Mouse (Mus musculus): ENCODE results near the gene Cdc42se1. TPM values are rescaled to one million over a fixed set of nuclear protein-coding genes. Genes with fewer than 3 reads are reported as not detected.
A peak's percentile ranks its signal among the peaks of the same experiment; 100 is the strongest.

Cdc42se1 gene
- polyA plus RNA-seq, 1 experiment: 63.5 TPM

DNA sequence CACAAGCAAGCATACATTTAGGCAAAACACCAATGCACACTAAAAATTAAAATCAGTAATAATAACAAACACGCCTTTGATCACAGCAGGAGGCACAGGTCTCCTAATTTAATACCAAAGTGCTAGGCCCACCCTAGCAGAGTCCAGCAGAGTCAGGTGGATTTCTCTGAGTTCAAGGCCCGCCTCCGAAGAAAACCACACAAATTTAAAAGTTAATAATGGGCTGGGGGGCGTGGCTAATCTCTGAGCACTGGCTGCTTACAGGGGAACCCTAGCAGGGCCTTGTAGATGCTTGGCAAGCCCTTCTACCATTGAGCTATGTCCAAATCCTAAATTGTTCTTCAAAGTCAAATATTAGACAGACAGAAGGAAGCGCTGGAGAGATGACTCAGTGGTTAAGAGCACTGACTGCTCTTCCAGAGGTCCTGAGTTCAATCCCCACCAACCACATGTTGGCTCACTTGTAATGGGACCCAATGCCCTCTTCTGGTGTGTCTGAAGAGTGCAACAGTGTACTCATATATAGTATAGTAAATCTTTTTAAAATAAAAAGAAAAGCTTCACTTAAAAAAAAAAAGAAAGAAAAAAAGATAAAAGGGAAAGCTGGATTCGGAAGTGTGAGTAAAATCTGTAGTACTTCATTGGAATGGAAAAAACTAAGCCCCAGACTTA is 9.9 kb upstream of the Cdc42se1 start:
- DNase-seq (ENCODE audit: extremely low spot score in 1 of 2, low spot score in 1 of 2): no peak

GRCm38 (mm10) chr3:95223041-95223440 is 5.5 kb upstream of the Cdc42se1 start:
- DNase-seq (ENCODE audit: extremely low spot score in 1 of 2, low spot score in 1 of 2): no peak

DNA sequence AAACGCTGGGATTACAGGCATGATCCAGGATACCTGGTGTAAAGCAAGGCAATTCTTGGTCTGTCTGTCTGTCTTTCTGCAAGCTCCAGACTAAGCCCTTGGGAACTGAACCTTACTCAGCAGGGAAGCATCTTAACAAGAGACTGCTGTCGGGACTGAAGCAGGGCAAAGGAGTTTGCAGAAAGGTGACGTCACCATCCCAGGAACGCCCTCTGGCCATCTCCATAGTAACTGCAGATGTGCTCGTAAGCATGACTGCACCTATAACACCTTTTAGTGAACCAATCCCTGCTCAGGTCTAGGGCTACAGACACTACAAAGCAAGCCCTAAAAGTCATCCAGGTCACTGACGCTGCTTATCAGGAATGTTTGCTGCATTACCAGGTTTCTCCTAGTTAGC is 4.2 kb upstream of the Cdc42se1 start:
- DNase-seq (ENCODE audit: extremely low spot score in 1 of 2, low spot score in 1 of 2): peak in 1 of 2 experiments; percentile 48

GRCm38 (mm10) chr3:95227214-95227613 is 1.3 kb upstream of the Cdc42se1 start:
- DNase-seq (ENCODE audit: extremely low spot score in 1 of 2, low spot score in 1 of 2): no peak

DNA sequence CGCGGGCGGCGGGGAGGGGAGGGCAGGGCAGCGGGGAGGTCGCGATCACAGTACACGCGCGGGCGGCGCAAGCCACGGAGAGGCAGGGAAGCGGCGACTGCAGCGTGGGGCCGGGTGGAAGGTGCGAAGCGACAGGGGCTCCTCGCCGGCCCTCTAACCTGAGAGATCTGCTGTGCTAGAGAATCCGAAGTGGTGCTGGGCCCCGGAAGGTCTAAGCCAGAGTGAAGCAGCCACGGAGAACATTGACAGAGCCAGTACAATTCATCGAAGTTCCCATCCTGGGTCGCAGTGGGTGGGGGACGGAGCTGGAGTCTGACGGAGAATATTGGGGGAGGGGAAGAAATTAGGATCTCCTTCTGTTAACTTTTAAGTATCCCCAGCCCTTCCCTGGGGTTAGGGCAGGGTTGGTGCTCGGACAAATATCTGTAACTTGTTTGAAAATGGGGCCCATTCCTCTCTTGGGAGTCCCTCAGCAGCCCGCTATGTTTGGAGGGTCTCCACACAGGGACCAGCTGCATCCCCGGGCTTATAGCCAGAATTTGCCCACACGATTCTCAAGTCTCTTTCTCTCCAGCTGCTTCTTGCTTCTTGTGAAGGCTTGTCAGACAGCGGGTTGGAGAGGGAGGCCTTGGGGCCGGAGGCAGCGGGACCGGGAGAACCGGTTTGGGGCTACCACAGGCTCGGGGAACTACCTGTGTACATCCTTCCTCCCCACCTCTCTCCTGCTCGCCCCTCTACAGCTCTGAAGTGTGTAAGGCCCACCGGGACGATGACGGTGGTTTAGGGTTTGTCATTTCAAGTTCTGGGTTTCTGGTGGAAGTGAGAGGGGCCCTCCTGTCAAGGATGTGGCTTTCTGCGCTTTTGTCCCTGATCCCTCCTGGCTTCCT is 605 bp downstream of the Cdc42se1 start:
- peak; percentile 63 to 82 for DNase-seq (ENCODE audit: extremely low spot score in 1 of 2, low spot score in 1 of 2)

- peak; percentile 35 to 49 for DNase-seq (ENCODE audit: extremely low spot score in 1 of 2, low spot score in 1 of 2)
Observed at GRCm38 (mm10) chr3:95229781-95230494, 1.4 kb downstream of the Cdc42se1 start.

DNA sequence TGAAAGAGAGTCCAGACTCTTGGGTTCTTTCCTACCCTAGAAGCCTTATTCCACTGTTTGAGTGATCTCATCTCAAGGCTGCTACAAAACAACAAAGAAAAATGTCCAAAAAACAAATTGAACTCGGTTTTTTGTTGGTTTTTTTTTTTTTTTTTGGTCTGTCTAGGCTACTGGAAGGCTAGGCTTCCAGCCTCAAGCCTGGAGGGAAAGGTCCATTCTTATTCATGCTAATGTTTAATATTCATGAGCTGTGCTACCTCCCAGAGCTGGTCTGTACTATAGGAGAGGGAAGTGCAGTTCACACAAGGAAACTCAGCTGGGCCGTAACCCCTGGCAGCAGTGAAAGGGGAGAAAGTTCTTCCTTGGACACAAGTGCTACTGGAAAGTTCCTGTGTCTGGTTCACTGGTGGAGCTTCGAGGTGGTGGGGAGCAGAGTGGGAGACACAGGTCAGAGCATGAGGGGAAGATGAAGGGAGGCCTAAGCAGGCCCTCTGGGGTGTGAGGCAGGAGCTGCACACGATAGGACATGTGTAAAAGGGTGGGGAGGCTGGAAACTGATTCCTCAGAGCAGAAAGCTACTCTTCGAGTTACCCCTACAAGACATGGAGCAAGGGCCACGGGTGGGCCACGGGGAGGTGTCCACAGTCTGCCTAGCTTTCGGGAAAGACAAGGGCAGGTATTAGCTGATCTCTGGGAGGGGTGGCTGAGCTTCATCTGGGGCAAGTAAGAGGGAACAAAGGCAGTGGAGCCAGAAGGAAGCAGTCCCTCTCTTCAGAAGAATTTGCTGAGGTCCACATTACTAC is 2.2 kb downstream of the Cdc42se1 start:
- DNase-seq (ENCODE audit: extremely low spot score in 1 of 2, low spot score in 1 of 2): no peak

GRCm38 (mm10) chr3:95231298-95232221 is 3.0 kb downstream of the Cdc42se1 start, which contains the start of gene Mllt11:
Gene Mllt11 (minus strand): TSS chr3:95232171.
- DNase-seq (ENCODE audit: extremely low spot score in 1 of 2, low spot score in 1 of 2): no peak

DNA sequence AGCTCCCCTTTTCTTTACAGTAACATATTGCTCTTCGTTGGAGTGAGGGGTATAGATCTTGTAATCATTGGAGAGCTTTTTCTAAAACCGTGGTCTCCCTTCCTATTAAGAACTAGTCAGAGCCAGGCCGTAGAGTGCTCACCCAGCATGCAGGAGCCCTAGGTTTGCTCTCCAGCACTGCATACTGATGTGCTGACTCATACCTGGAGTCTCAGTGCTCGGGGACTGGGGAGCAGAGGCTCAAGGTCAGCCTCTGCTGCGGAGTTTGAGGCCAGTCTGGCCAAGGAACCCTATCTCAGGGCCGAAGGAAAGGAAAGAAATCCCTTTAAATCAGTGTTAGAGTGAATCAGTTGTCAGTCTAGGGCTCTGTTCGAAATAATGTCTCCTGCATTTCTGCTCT is 4.2 kb downstream of the Cdc42se1 start:
- no peak for DNase-seq (ENCODE audit: extremely low spot score in 1 of 2, low spot score in 1 of 2)

DNA sequence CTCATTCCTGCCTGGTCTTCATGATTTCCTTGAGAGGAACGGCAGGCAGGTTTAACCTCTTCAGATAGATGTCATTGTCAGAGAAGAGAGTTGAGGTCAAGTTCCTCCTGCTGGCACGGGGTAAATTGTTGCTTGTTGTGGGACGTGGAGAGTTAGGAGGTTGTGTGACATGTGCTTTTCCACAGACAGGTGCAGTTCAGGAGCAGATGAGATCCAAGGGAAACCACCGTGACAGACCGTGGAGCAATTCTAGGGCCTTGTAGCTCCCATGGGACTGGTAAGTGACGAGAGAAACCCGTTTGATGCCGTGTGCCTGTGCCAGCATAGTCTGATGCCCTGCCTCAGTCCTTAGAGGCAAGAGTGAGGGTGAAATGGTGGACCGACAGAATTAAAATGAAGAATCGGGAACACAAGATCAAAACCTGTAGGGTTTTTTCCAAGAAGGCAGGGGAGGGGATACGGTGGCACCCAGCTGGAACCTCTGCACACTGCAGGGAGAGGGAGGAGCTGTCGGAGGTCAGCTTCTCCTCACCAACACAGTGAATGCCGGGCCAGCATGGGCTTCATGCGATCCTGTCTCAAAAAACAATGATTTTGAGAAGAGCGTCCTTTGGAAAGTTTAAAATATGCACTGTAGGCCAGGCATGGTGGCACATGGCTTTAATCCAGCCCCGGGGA is 4.9 kb downstream of the Cdc42se1 start:
- no peak for DNase-seq (ENCODE audit: extremely low spot score in 1 of 2, low spot score in 1 of 2)

DNA sequence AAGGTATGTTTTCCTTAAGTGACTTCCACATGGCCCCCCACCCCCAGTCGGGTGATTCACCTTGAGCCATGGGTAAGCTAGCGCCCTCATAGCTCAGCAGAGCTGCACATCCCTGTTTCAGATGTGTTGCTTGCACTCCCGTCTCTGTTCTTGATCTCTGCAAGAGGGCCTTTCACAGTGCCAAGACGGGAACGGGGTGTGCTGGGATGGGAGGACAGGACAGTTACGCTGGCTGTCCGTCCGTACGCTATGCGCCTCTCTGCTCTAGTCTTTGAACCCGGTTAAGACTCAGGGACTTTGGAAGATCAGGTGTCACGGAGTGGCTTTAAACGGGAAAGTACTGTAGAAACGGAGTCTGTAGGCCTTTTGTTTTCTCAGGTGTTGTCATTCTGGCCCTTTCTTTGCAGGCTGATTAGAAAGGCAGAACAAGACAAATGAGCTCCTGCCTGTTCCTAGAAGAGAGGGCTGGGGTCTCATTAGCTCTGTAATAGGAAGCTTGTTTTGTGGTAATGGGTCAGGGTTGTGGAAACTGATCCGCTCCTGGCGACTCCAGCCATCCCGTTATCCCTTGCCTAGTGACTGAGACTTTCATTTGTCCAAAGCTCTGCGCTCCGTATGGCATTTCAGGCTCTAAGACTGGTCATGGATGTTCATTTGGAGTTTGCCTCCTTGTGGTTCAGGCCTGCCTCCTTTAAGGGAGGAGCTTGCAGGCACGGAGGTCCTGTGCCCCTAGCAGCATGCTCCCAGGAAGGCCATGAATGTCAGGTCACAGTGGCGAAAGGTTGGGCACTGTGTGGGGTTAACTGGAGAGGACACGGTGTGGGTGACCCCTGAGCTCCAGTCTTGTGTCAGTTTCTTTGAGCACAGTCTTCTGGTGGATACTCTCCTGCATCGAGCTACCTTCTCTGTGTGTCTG is 7.1 kb downstream of the Cdc42se1 start:
- no peak for DNase-seq (ENCODE audit: extremely low spot score in 1 of 2, low spot score in 1 of 2)

GRCm38 (mm10) chr3:95237541-95238099 is 9.1 kb downstream of the Cdc42se1 start:
- no peak for DNase-seq (ENCODE audit: extremely low spot score in 1 of 2, low spot score in 1 of 2)

GRCm38 (mm10) chr3:95239022-95239421 is 10.5 kb downstream of the Cdc42se1 start:
- no peak for DNase-seq (ENCODE audit: extremely low spot score in 1 of 2, low spot score in 1 of 2)

- DNase-seq (ENCODE audit: extremely low spot score in 1 of 2, low spot score in 1 of 2): no peak
Observed at GRCm38 (mm10) chr3:95239971-95240370, 11.4 kb downstream of the Cdc42se1 start.

- no peak for DNase-seq (ENCODE audit: extremely low spot score in 1 of 2, low spot score in 1 of 2)
Observed at GRCm38 (mm10) chr3:95240900-95241299, 12.4 kb downstream of the Cdc42se1 start.

DNA sequence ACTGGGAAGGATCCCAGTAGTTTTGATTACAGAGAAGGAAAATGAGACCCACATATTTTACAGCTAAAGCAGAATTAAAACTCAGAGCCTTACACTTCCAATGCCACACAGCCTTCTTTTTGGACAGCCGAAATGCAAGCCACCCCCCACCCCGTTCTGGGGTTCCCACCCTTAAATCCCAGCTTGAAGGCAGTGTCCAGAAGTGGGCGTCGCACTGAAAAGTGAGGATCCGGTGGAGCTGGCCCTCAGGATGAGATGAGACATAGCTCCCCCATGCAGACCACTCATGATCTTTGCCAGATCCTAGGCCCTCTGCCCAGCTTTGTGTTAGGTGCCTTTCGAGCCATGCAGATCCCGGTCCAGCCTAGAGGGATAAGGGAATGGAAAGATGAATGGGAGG is 13.0 kb downstream of the Cdc42se1 start, which contains the start of gene Gm128:
Gene Gm128 (minus strand): TSS at position 101 of the 400 bp plus-strand sequence.
- no peak for DNase-seq (ENCODE audit: extremely low spot score in 1 of 2, low spot score in 1 of 2)

- no peak for DNase-seq (ENCODE audit: extremely low spot score in 1 of 2, low spot score in 1 of 2)
Observed at GRCm38 (mm10) chr3:95243086-95243485, 14.6 kb downstream of the Cdc42se1 start.

Measured in frontal cortex, adult 2 months (tissue).